Mouse (Mus musculus) hindbrain, embryonic 13.5 days (tissue): ENCODE measurements around the gene Mrgpre. TPM values are rescaled to one million over a fixed set of nuclear protein-coding genes. Genes with fewer than 3 reads are reported as not detected.

Source experiments
- microRNA-seq: library from miRNA; unstranded; fragments of <30 nt; microRNA quantifications from one replicate; pipeline ENCODE4, GENCODE M21; 2016
- polyA plus RNA-seq: library from polyadenylated mRNA; unstranded; fragments of >200 nt; fragmentation: Nextera tagmentation; extraction: Ambion mirVana; gene quantifications from 2 replicates; pipeline ENCODE4 v1.2.1, GENCODE M21; 2015

The Mrgpre gene
- polyA plus RNA-seq, 1 experiment from 2014 or later = 3.8 TPM

Small RNA genes lying within 50 kb of the gene (microRNA-seq; reads per million reads assigned to microRNA genes)
- gene Gm22064 = not detected

Other genes starting within 250 kb of the Mrgpre start
- 340 and 351 TPM in 2 replicates for gene Nap1l4, start 235.4 kb downstream of the Mrgpre start, polyA plus RNA-seq
- 57.8 and 66.1 TPM in 2 replicates for gene Cars, start 184.4 kb downstream of the Mrgpre start, polyA plus RNA-seq
- 0.28 and 0.36 TPM in 2 replicates for gene Tnfrsf26, start 155.8 kb downstream of the Mrgpre start, polyA plus RNA-seq
- gene Tnfrsf22, start 134.8 kb downstream of the Mrgpre start, polyA plus RNA-seq = 4.2 and 4.7 TPM in 2 replicates
- 0.76 and 1.2 TPM in 2 replicates for gene Tnfrsf23, start 98.6 kb downstream of the Mrgpre start, polyA plus RNA-seq
- gene Osbpl5, start 27.5 kb downstream of the Mrgpre start, polyA plus RNA-seq = 27.6 and 31.4 TPM in 2 replicates
- not detected in 2 replicates for gene Mrgprg, start 17.5 kb downstream of the Mrgpre start, polyA plus RNA-seq
- 5.4 and 7.6 TPM in 2 replicates for gene Nadsyn1, start 38.3 kb upstream of the Mrgpre start, polyA plus RNA-seq
- gene Dhcr7, start 38.6 kb upstream of the Mrgpre start, polyA plus RNA-seq = 51.7 and 54.5 TPM in 2 replicates
- gene Gm498, start 82.3 kb upstream of the Mrgpre start, polyA plus RNA-seq = not detected in 2 replicates
- gene Shank2, start 217.4 kb upstream of the Mrgpre start, polyA plus RNA-seq = 6.5 and 6.8 TPM in 2 replicates